ENCODE assay signal across 24 mouse cellular contexts in the genomic region with DNA sequence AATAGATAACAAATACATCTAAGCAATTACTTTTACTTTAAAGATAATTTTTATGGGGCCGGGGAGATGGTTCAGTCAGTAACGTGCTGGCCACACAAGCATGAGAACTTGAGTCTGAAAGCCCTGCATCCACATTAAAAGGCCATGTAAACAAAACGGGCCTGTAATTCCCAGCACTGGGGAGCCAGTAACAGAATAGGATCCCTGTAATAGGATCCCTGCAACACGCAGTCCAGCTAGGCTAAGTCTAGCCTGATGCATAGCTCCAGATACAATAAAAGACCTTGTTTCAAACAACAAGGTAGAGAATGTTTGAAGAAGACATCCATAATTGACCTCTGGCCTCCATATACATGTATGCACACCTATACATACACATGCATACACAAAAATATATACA. TPM values are rescaled to one million over a fixed set of nuclear protein-coding genes. Genes with fewer than 3 reads are reported as not detected.
DNase-seq lines count a peak whose midpoint lies in the region; ATAC-seq and TF ChIP-seq lines count a peak whose summit lies in the region.
"Had no signal": no experiment of that assay in that cellular context is flagged by ENCODE, and none has a peak within 500 bp of the region (broad histone marks: within the 10 kb centered on the region; RNA-seq: fewer than 3 reads in every experiment).

No protein-coding gene starts in this region.

- DNase-seq in embryonic facial prominence, embryonic 14.5 days (ENCODE audit: low spot score), result peak; percentile 3
- no peak for DNase-seq in embryonic facial prominence, embryonic 10.5 days (ENCODE audit: low spot score)
- peak; percentile 26 for DNase-seq in kidney, postnatal 0 days (ENCODE audit: low spot score)
- no peak for DNase-seq in kidney, adult 18-20 months
- DNase-seq: adrenal gland, adult 8-10 months; adrenal gland, postnatal 14 days; adrenal gland, postnatal 36 days; B cell, adult 2 months; cerebellum, adult 11-12 months; cerebellum, adult 2 months; cerebellum, adult 9-10 months; cerebellum, postnatal 10 days; cerebellum, postnatal 25 days; forebrain, postnatal 0 days had no signal

- ATAC-seq in embryonic facial prominence, embryonic 14.5 days (ENCODE audit: low read depth), result no peak
- ATAC-seq in kidney, embryonic 14.5 days (ENCODE audit: low FRiP score, low TSS enrichment), result peak; percentile 76; the same call in 1 of the 2 replicates
- no peak; the same call in 1 of the 2 replicates for ATAC-seq in kidney, embryonic 16.5 days (ENCODE audit: low FRiP score, low TSS enrichment)
- ATAC-seq in kidney, postnatal 0 days (replicated peaks; ENCODE audit: low FRiP score, low read depth), result no peak
- ATAC-seq: activated CD4-positive, CD25-positive, alpha-beta regulatory T cell, adult 4 months; CD4-positive, CD25-positive, alpha-beta regulatory T cell, adult 4 months; forebrain, embryonic 13.5 days; forebrain, embryonic 15.5 days; forebrain, postnatal 0 days; Patski had no signal

- no peak for TF ChIP-seq CTCF in kidney, postnatal 0 days (IDR thresholded peaks at IDR 0.05; ENCODE audit: low read depth)

- peaks cover 10% of the 10 kb centered on the region for H3K36me3 ChIP-seq in embryonic facial prominence, embryonic 14.5 days (ENCODE audit: control insufficient read depth, insufficient read depth, low read length)
- peaks cover 19% of the 10 kb centered on the region for H3K36me3 ChIP-seq in embryonic facial prominence, embryonic 10.5 days (replicated peaks)
- H3K36me3 ChIP-seq in kidney, embryonic 14.5 days (ENCODE audit: control insufficient read depth, insufficient read depth, low read length), result peaks cover 10% of the 10 kb centered on the region; the same call in 1 of the 2 replicates
- peaks cover 10% of the 10 kb centered on the region for H3K36me3 ChIP-seq in kidney, embryonic 16.5 days (ENCODE audit: insufficient read depth, low read length)
- peaks cover 9% of the 10 kb centered on the region; the same call in 1 of the 2 replicates for H3K36me3 ChIP-seq in kidney, postnatal 0 days (ENCODE audit: insufficient read depth, low read length)

- H3K9ac ChIP-seq in embryonic facial prominence, embryonic 14.5 days (ENCODE audit: low read depth, low read length), result no peak overlapping the region
- H3K9ac ChIP-seq in kidney, embryonic 14.5 days (ENCODE audit: low read depth, low read length), result no peak overlapping the region
- no peak overlapping the region for H3K9ac ChIP-seq in kidney, embryonic 16.5 days (replicated peaks; ENCODE audit: low read length)
- H3K9ac ChIP-seq in kidney, postnatal 0 days (ENCODE audit: low read depth, low read length), result no peak overlapping the region
- H3K9ac ChIP-seq: embryonic facial prominence, embryonic 13.5 days; forebrain, embryonic 13.5 days; forebrain, embryonic 15.5 days; forebrain, postnatal 0 days had no signal

- H3K4me2 ChIP-seq in embryonic facial prominence, embryonic 14.5 days (ENCODE audit: low read depth, low read length), result no peak overlapping the region
- H3K4me2 ChIP-seq in kidney, embryonic 14.5 days (replicated peaks; ENCODE audit: low read depth, low read length), result no peak overlapping the region
- no peak overlapping the region for H3K4me2 ChIP-seq in kidney, embryonic 16.5 days (replicated peaks; ENCODE audit: low read depth, low read length)
- H3K4me2 ChIP-seq in kidney, postnatal 0 days (ENCODE audit: low read length), result no peak overlapping the region
- H3K4me2 ChIP-seq: embryonic facial prominence, embryonic 13.5 days; forebrain, embryonic 13.5 days; forebrain, embryonic 15.5 days had no signal

- H3K27ac ChIP-seq in embryonic facial prominence, embryonic 14.5 days (replicated peaks; ENCODE audit: low read depth, low read length), result no peak overlapping the region
- H3K27ac ChIP-seq in embryonic facial prominence, embryonic 10.5 days (replicated peaks), result no peak overlapping the region
- H3K27ac ChIP-seq in kidney, embryonic 14.5 days (ENCODE audit: low read depth, low read length), result no peak overlapping the region
- no peak overlapping the region for H3K27ac ChIP-seq in kidney, embryonic 16.5 days (ENCODE audit: low read length)
- H3K27ac ChIP-seq in kidney, postnatal 0 days, result no peak overlapping the region
- H3K27ac ChIP-seq: embryonic facial prominence, embryonic 13.5 days; forebrain, embryonic 13.5 days; forebrain, embryonic 15.5 days had no signal

- 56% methylated on average over 4 of the region's 4 CpGs for WGBS in embryonic facial prominence, embryonic 14.5 days
- WGBS in embryonic facial prominence, embryonic 10.5 days, result 71% methylated on average over 4 of the region's 4 CpGs
- WGBS in kidney, embryonic 14.5 days, result 33% methylated on average over 4 of the region's 4 CpGs
- 41% methylated on average over 4 of the region's 4 CpGs for WGBS in kidney, embryonic 16.5 days
- WGBS in kidney, postnatal 0 days, result 38% methylated on average over 4 of the region's 4 CpGs

- H3K4me3 ChIP-seq in embryonic facial prominence, embryonic 14.5 days (ENCODE audit: low read depth, low read length), result no peak overlapping the region
- H3K4me3 ChIP-seq in embryonic facial prominence, embryonic 10.5 days, result no peak overlapping the region
- H3K4me3 ChIP-seq in kidney, embryonic 14.5 days (ENCODE audit: low read length), result no peak overlapping the region
- H3K4me3 ChIP-seq in kidney, embryonic 16.5 days (ENCODE audit: low read length), result no peak overlapping the region
- H3K4me3 ChIP-seq in kidney, postnatal 0 days (replicated peaks; ENCODE audit: low read depth, low read length), result no peak overlapping the region
- H3K4me3 ChIP-seq: embryonic facial prominence, embryonic 13.5 days; forebrain, embryonic 13.5 days; forebrain, embryonic 15.5 days had no signal

- H3K9me3 ChIP-seq in embryonic facial prominence, embryonic 14.5 days (ENCODE audit: control insufficient read depth, low read length), result no peaks in the 10 kb centered on the region
- no peaks in the 10 kb centered on the region for H3K9me3 ChIP-seq in embryonic facial prominence, embryonic 10.5 days
- H3K9me3 ChIP-seq in kidney, embryonic 14.5 days (ENCODE audit: control insufficient read depth, low read length), result no peaks in the 10 kb centered on the region
- H3K9me3 ChIP-seq in kidney, embryonic 16.5 days (ENCODE audit: low read length), result no peaks in the 10 kb centered on the region
- no peaks in the 10 kb centered on the region for H3K9me3 ChIP-seq in kidney, postnatal 0 days (replicated peaks; ENCODE audit: low read length)
- H3K9me3 ChIP-seq: embryonic facial prominence, embryonic 13.5 days; forebrain, embryonic 13.5 days; forebrain, embryonic 15.5 days; G1E had no signal

- H3K27me3 ChIP-seq in embryonic facial prominence, embryonic 14.5 days (replicated peaks; ENCODE audit: control insufficient read depth, insufficient read depth, low read length), result no peaks in the 10 kb centered on the region
- H3K27me3 ChIP-seq in embryonic facial prominence, embryonic 10.5 days (replicated peaks; ENCODE audit: low read depth, poor library complexity, severe bottlenecking), result no peaks in the 10 kb centered on the region
- no peaks in the 10 kb centered on the region for H3K27me3 ChIP-seq in kidney, embryonic 14.5 days (ENCODE audit: control insufficient read depth, insufficient read depth, low read length)
- no peaks in the 10 kb centered on the region for H3K27me3 ChIP-seq in kidney, embryonic 16.5 days (ENCODE audit: insufficient read depth, low read length)
- H3K27me3 ChIP-seq in kidney, postnatal 0 days (ENCODE audit: insufficient read depth, low read length), result no peaks in the 10 kb centered on the region
- H3K27me3 ChIP-seq: CH12.LX; embryonic facial prominence, embryonic 13.5 days; forebrain, embryonic 13.5 days; forebrain, embryonic 15.5 days; Patski had no signal

- H3K4me1 ChIP-seq in embryonic facial prominence, embryonic 14.5 days (ENCODE audit: control insufficient read depth, insufficient read depth, low read length), result no peaks in the 10 kb centered on the region
- no peaks in the 10 kb centered on the region for H3K4me1 ChIP-seq in embryonic facial prominence, embryonic 10.5 days
- no peaks in the 10 kb centered on the region for H3K4me1 ChIP-seq in kidney, embryonic 14.5 days (ENCODE audit: control insufficient read depth, insufficient read depth, low read length)
- no peaks in the 10 kb centered on the region for H3K4me1 ChIP-seq in kidney, embryonic 16.5 days (ENCODE audit: insufficient read depth, low read length)
- H3K4me1 ChIP-seq in kidney, postnatal 0 days (replicated peaks; ENCODE audit: insufficient read depth, low read length), result no peaks in the 10 kb centered on the region
- H3K4me1 ChIP-seq: embryonic facial prominence, embryonic 13.5 days; forebrain, embryonic 13.5 days; forebrain, embryonic 15.5 days had no signal

RNA-seq across cellular contexts. Expression of a gene that starts 39.6 kb away (rescaled TPM):
- 24.6 and 25.8 TPM in 2 replicates for polyA plus RNA-seq in embryonic facial prominence, embryonic 14.5 days (2014; fragmentation: Nextera tagmentation; extraction: Ambion mirVana)
- polyA plus RNA-seq in embryonic facial prominence, embryonic 10.5 days (2016; fragmentation: Nextera tagmentation; extraction: Ambion mirVana), result 30.3 and 30.8 TPM in 2 replicates
- 26.0 and 35.7 TPM in 2 replicates for polyA plus RNA-seq in kidney, embryonic 14.5 days (2014; fragmentation: Nextera tagmentation; extraction: Ambion mirVana)
- 30.1 and 31.0 TPM in 2 replicates for polyA plus RNA-seq in kidney, embryonic 16.5 days (2015; fragmentation: Nextera tagmentation; extraction: Ambion mirVana)
- 26.6 and 27.2 TPM in 2 replicates for polyA plus RNA-seq in kidney, postnatal 0 days (2015; fragmentation: Nextera tagmentation; extraction: Ambion mirVana)

Comparison
In these comparisons a context has a peak if more than half of its experiments do, and no peak if none do; other contexts are left out.
1. DNase-seq: peak in embryonic facial prominence, embryonic 14.5 days (single experiment) and kidney, postnatal 0 days (single experiment); none in embryonic facial prominence, embryonic 10.5 days (single experiment) and kidney, adult 18-20 months (single experiment).